Mouse (Mus musculus) c-Kit-negative CD71-positive TER-119-positive erythroid progenitor cells, embryonic 14.5 days (primary cell): ENCODE data around the gene Plekho2.

Experiments used
- DNase-seq: peaks from one replicate; pipeline ENCODE4 v3.0.0-alpha.2; 2013; ENCODE audit warnings: low read depth, low spot score

Plekho2 gene

DNA sequence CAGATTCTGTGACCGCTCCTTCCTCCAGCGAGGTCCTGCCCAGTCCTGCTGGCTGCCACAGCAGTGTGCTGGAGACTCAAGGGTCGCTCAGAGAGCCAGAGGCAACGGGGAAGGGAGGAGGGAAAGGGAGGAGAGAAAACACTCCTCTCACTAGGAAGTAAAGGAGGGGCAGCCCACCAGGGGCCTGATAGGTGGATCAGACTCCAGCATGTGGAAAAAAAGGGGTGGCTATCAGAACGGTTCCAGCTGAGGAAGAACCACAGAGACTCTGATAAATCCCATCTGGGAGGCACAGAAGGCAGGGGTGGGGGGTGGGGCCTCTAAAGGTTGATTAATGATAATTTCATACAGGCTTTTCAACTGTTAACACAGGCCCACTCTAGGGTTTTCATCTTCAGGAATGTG lies 24.8 kb downstream of the Plekho2 start:
- DNase-seq, result peak; percentile 72

- DNase-seq, result no peak
These were observed 27.1 kb downstream of the Plekho2 start for GRCm38 (mm10) chr9:65552711-65553110.

DNA sequence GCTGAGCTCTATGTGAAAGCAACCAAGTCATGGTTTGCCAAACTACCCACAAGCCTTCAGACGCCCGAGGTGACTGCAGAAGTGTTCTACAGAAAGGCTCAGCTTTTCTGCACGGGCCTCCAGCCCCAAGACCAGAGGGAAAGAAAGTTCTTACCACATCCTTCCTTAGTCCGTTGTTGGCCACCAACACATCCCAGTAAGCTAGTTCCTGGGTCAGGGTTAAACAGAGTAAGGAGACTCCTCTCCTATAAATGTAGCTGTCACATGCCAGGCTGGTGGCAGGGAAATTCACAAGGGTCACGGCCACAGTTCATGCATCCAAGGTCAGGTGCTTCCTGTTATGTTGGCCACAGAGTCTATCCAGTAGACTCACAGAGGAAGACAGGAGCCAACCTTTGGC lies 27.7 kb downstream of the Plekho2 start:
- DNase-seq, result no peak

- no peak for DNase-seq
These were observed 28.8 kb downstream of the Plekho2 start for GRCm38 (mm10) chr9:65551035-65551434.

DNA sequence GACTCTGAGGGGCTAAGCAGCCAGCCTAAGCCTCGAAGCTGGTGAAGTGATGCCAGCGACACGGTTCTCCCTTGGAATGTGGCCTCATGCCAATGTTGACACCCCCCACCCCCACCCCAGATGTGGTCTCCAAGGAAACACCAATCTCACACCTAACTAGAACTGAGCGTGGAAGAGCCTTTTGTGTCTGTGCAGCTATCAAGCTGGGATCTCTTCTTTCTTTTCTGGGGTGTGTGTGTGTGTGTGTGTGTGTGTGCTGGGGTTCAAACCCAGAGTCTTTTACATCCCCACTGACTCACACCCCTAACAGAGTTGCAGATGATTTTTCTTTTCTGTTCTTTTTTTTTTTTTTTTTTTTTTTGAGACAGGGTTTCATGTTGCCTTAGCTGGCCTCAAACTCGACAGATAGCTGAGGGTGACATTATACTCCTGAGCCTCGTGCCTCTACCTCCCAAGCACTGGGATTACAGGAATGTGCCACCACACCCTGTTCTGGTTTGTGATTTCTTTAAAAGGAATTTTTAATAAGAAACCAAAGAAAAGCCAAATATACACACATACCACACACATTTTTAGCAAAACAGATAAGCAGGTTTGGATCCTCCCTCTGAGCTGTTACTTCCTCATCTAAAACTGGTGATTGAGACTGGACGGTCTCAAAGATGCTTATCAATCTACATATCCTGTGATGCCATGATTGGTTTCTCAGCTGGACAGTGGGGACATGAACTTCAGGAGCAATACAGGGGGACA lies 29.6 kb downstream of the Plekho2 start:
- no peak for DNase-seq

DNA sequence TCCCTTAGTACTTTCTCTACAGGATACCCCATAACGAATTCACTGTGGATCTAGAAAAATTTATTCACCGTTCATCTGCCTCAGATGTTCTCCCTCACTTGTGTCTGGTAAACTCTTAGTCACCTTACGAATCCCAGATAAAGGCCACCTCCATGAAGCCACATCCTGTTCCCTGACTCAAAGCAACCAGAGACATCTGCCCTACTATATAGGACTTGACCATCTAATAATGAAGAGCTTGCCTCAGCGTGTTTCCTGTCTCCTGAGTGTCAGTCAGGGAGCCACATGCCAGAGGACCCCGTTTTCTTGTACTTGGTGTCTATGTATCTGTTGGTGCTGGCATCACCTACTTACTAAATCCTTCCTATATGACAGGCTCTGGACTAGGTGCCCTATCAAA lies 30.2 kb downstream of the Plekho2 start:
- no peak for DNase-seq

- DNase-seq, result no peak
These were observed 30.7 kb downstream of the Plekho2 start for GRCm38 (mm10) chr9:65549139-65549538.

DNA sequence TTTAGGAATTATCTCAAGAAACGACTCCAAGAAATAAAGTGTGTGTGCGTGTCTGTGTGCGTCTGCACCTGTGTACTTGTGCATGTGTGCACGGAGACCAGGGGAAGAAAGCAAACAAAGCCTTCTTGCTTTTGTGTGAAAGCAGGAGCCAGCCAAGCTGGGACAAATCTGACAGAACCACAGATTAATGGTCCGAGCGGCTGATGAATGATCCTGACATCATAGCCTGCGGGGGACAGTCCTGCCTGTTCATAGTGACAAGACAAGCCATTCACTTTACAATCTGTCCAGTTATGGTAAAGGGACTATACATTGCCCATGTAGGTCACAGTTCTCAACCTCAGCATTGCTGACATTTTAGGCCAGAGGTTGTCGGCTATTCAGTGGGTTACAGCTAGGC lies 31.5 kb downstream of the Plekho2 start:
- DNase-seq, result no peak

- DNase-seq, result no peak
These were observed 32.0 kb downstream of the Plekho2 start for GRCm38 (mm10) chr9:65547844-65548243.

- DNase-seq, result no peak
These were observed 32.7 kb downstream of the Plekho2 start for GRCm38 (mm10) chr9:65547111-65547510.

GRCm38 (mm10) chr9:65546413-65546695 lies 33.5 kb downstream of the Plekho2 start:
- no peak for DNase-seq

DNA sequence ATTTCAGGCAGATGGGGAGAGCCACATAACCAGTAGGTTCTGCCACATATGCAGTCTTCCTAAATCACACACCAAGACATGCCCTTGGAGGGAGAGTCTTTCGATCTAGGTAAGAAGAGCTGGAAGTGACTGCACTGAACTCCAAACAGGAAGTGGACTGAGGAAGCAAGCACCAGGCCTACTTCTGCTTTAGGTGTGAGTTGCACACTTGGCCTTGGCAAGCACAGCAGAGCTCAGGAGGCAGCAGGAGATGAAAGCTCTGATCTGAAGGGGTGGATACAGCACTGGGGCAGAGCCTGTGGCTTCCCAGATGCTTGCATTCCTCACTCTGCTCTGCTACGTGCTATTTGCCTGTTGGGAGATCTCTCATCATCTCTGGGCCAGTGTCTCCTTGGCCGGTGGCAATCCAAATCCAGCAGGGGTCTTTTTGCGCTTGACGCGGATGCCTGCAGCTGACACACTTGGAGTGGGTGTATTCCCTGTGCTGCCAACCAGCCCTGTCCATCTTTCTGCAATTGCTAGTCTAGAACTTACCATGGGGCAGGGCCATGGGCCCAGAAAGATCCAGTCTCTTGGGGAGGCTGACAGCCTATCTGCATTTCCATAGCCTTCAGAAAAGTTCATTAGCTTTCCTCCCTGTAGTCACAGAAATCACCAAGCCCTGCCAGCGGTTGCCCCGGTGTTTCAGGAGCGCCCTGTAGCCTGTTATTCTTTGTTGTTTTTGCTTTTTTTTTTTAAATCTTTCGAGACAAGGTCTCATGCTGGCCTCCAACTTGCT lies 34.0 kb downstream of the Plekho2 start:
- no peak for DNase-seq

GRCm38 (mm10) chr9:65542111-65542524 lies 37.7 kb downstream of the Plekho2 start:
- no peak for DNase-seq

- no peak for DNase-seq
These were observed 38.4 kb downstream of the Plekho2 start for GRCm38 (mm10) chr9:65541126-65542068.

- DNase-seq, result no peak
These were observed 40.1 kb downstream of the Plekho2 start for GRCm38 (mm10) chr9:65539697-65540096.

DNA sequence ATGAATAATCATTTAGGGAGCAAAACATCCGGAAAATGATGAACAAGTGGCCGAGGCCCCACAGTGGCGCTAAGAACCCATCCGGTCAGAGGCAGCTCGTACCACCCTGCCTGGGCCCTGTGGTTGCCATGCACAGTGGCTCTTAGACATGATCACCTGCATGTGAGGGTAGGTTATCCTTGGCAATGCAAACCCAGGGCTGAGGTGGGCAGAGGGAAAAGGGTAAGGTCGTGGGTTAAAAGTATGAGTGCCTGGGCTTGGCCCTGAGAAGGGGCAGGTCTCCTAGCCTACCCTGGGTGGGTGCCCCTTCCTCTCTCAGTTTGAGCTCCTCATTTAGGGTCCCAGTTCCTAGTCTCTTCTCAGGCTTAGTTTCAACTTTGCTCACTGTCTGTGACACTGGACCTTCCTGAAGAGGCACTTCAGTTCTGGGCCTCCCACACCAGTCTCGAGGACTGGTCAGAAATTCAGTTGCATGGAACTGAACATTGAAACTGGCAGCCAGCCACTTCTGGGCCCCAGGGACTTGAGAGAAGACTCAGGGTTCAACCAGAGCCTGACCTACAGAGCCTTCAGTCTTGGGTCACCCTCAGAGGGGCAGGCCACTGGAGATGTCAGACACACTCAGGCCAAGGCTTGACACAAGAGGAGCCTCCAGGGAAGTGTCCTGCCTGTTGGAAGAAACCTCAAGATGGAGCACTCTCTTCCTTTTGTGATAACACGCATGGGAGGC lies 41.8 kb downstream of the Plekho2 start:
- no peak for DNase-seq

GRCm38 (mm10) chr9:65536491-65536890 lies 43.3 kb downstream of the Plekho2 start:
- no peak for DNase-seq

GRCm38 (mm10) chr9:65535789-65536469 lies 43.9 kb downstream of the Plekho2 start:
- DNase-seq, result no peak

- DNase-seq, result no peak
These were observed 44.6 kb downstream of the Plekho2 start for GRCm38 (mm10) chr9:65535191-65535722.

GRCm38 (mm10) chr9:65534111-65534510 lies 45.7 kb downstream of the Plekho2 start:
- DNase-seq, result no peak

- no peak for DNase-seq
These were observed 46.9 kb downstream of the Plekho2 start for GRCm38 (mm10) chr9:65532986-65533385.
